Mouse (Mus musculus) ovary, adult 18-20 months (tissue): Measurements from ENCODE around the gene Nckap5l.
"Not testable (repeated sequence)": the region's sequence is repeated elsewhere in the genome, so short reads cannot be mapped to it uniquely, and the experiment has no call there.

Experiments used
- DNase-seq: peaks from one replicate; pipeline ENCODE4 v3.0.0; 2022; ENCODE audit warnings: low spot score, mixed read lengths

Nckap5l gene

DNA sequence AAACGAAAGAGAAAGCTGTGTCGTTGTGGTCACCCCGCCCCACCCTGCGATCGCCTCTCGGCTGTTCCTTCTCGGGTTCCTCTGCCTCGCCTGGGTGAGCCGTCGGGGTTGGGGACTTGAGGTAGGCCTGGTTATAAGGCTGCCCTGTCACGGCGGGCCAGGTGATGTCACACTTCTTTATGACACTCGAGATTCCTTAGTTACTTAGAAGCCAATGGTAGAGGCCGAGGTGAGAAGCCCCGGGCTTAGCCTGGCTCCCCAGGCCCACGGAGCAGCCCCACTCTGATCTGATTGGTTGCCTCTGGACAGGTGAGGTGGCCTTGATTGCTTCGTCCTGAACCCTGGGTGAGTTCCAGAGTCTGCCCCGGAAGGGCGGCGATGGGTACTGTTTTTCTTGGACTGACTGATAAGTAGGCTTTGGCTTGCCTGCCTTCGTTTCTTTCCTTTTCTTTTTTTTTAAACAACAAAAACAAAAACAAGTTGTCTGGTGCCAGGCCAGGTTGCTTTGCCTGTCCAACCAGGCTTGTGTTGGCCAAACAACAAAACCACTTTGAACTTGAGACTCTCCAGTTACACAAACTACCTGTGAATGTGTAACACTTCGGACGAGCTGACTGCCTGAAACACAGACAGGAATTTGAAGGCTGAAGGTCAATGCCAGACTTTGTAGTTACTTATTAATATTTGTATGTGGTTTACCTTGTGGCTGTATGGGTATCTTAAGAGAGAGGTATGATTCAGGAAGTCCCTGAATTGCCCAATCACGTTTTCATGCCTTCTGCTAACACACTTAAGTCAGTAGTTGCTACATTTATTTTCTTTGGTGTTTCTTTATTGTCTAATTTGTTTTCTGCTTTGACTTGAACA lies 63.9 kb downstream of the Nckap5l start:
- peak; percentile 32 for DNase-seq

DNA sequence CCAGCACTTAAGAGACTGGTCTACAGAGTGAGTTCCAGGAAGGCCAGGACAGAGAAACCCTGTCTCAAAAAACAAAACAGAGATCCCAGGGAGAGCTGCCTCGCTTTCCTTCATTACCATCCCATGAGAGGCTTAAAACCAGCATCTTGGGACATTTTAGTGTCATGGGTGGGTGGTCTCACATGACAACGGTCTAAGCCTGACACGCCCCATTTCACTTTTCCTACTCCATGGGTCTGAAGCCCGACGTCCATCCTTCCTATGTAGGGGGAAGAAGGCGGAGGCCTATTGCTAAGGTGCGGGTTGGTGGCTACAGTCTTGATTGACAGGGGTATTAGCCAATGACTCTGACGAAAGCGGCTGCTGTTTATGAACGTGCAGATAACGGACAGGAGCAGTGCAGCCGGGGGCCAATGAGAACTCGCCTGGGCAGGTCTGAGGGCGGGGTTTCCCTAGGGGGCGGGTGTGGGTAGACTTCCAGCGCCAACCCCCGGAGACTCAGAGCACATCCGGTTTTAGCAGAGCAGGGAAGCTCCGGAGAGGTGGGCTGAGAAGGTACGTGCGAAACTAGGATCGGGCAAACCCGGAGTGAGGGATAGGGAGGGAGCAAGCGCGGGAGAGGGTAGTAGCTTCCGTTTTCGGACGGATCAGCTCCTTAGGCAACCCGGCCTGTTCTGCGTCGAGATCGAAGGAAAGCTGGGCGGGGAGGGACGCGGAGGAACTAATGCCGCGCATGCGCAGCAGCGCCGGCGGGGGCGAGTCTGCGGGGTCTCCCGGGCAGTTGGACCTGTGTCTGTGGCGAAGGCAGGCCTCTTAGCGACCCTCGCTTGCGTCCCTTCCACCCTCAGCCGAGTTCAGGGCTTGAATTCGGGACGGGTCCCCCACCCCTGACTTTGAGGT lies 64.8 kb downstream of the Nckap5l start, which contains the start of gene Tmbim6:
TSS of gene Tmbim6 (plus strand) at position 397 of the 900 bp plus-strand sequence.
- peak; percentile 99 for DNase-seq

- no peak for DNase-seq
These were observed 65.6 kb downstream of the Nckap5l start for GRCm38 (mm10) chr15:99391975-99392374.

DNA sequence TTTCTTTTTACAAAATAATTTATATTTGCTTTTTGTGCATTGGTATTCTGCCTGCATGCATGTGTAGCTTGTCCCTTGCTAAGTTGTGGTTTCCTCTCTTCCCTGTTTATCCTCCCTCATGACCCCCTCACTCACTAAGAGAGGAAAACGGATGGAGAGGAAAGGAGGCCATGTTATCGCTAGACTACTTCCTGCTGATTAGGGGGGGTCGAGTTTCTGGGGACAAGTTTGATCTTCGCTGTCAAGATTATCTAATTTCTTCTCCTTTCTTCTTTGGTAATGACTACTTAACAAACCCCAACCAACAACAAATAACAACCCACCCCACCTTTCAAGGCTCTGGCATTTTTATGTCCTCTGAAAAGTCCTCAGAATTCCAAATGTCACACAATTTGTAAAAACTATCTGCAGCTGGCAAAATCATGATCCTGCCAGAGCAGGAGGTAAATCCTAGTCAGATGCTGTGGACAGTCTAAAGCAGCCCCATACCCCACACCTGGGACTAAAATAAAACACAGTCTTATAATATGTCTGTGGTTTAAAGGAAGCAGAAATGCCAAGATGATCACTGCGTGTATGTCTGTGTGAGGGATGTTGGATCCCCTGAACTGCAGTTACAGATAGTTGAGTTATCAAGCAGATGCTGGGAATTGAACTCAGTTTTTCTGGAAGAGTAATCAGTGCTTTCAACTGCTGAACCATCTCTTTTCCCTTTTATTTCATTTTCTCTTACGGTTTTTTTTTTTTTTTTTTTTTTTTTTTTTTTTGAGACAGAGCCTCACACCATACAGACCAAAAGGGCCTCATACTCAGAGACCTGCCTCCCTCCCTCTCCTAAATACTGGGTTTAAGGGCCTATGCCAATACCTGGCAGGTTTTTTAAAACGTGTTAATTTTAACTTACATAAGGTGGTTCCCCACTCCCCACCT lies 66.8 kb downstream of the Nckap5l start:
- no peak for DNase-seq

- no peak for DNase-seq
These were observed 69.6 kb downstream of the Nckap5l start for GRCm38 (mm10) chr15:99387976-99388375.

DNA sequence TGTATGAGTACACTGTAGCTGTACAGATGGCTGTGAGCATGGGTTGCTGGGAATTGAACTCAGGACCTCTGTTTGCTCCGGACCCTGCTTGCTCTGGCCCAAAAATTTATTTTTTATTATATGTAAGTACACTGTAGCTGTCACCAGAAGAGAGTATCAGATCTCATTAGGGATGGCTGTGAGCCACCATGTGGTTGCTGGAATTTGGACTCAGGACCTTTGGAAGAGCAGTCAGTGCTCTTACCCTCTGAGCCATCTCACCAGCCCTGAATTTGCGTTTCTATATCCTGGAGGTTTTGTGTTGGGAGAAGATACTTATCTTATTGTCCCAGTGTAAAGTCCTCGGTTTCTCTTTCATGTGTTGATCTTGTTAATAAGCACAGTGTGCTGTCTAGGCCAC lies 70.8 kb downstream of the Nckap5l start:
- no peak for DNase-seq

- not testable (repeated sequence) for DNase-seq
These were observed 71.4 kb downstream of the Nckap5l start for GRCm38 (mm10) chr15:99386110-99386509.

GRCm38 (mm10) chr15:99384071-99384470 lies 73.5 kb downstream of the Nckap5l start:
- no peak for DNase-seq

DNA sequence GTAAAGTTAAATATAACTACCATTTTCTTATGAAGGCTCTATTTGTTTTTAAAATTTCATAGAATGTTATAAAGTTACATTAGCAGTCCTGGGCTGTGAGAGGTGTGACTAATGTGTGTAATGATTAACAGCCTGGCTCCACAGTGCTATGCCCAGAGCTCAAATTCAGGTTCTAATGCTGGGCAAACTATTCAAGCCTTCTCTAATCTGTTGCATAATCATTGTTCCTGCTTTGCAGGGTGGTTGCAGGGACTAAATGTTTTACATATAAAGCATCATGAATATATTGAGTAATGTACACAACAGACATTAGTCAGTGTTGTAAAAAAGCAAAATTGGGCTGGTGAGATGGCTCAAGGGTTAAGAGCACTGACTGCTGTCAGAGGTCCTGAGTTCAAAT lies 74.7 kb downstream of the Nckap5l start:
- no peak for DNase-seq

GRCm38 (mm10) chr15:99376240-99376639 lies 81.3 kb downstream of the Nckap5l start:
- DNase-seq: no peak

DNA sequence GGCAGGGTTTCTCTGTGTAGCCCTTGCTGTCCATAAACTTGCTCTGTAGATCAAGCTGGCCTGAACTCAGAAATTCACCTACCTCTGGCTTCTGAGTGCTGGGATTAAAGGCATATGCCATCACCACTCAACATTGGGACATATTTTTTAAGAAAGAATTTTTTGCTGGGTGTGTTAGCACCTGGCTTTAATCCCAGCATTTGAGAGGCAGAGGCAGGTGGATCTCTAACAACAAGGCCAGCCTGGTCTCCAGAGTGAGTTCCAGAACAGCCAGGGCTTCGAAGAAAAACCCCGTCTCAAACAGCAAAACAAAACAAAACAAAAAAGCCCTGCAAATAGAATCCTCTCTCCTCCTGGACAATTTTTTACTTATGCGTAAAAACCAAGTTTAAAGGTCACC lies 82.0 kb downstream of the Nckap5l start:
- DNase-seq: no peak

DNA sequence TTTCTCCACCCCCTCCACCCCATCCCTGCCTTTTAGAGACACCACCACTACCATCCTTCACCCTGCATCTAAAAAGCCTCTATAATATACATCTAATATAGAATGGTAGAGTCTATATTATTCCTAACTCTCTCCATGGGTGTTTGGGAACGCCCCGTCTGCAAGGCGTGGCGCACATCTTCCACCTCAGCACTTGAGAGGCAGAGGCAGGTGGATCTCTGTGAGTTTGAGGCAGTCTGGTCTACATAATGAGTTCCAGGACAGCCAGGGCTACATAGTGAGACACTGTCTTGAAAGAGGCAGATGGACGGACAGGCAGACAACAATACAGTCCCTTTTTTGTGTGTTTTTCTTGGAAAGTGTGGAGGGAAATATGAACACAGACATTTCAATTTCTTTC lies 82.5 kb downstream of the Nckap5l start:
- no peak for DNase-seq

- DNase-seq: peak; percentile 40
These were observed 84.8 kb downstream of the Nckap5l start for GRCm38 (mm10) chr15:99372761-99373160.
